Mouse (Mus musculus) ES-Bruce4 (cell line): ENCODE results near the gene Glyr1.

Experiments
- CTCF ChIP-seq: IDR thresholded peaks from one replicate; pipeline ENCODE4 v1.8.1; 2011; ENCODE audit warnings: low read depth, low read length
- EP300 ChIP-seq: IDR thresholded peaks from 2 replicates; pipeline ENCODE4 v1.6.1; 2011; ENCODE audit warnings: low read depth, low read length; ENCODE audit not compliant: insufficient read depth
- POLR2A ChIP-seq: IDR thresholded peaks from one replicate; pipeline ENCODE4 v1.8.1; 2011; ENCODE audit warnings: low read length; ENCODE audit not compliant: insufficient read depth

GRCm38 (mm10) chr16:4997553-4997952 is 52.1 kb downstream of the Glyr1 start, which contains the start of gene Sept12:
- TF ChIP-seq CTCF (no peak), POLR2A (no peak), EP300 (no peak)
